Mouse (Mus musculus) ES-E14 (cell line): ENCODE results near the gene Becn1. TPM values are rescaled to one million over a fixed set of nuclear protein-coding genes. Genes with fewer than 3 reads are reported as not detected.

Source experiments
- DNase-seq: peaks from one replicate; pipeline ENCODE4 v3.0.0-alpha.2; 2013; ENCODE audit warnings: low read depth, low spot score
- H3K27ac ChIP-seq: 2 replicates; pipeline ENCODE4 v1.5.1; 2012; ENCODE audit warnings: low read depth, mild to moderate bottlenecking, low read length, moderate library complexity, mixed read lengths; ENCODE audit not compliant: poor library complexity, insufficient read depth, severe bottlenecking
- H3K36me3 ChIP-seq: 2 replicates; pipeline ENCODE4 v1.6.1; 2012; ENCODE audit warnings: mild to moderate bottlenecking, low read length, moderate library complexity, mixed read lengths; ENCODE audit not compliant: control insufficient read depth, poor library complexity, insufficient read depth, severe bottlenecking
- H3K4me1 ChIP-seq, 2 experiments: fragments of 150-350 bp in 1 of 2; sonication (generic) in 1 of 2; 2 replicates each; pipeline ENCODE4 v1.6.1; 2012; ENCODE audit warnings: low read length in 2 of 2, mild to moderate bottlenecking in 1 of 2, mixed read lengths in 1 of 2; ENCODE audit not compliant: control insufficient read depth in 2 of 2, insufficient read depth in 2 of 2, poor library complexity in 1 of 2
- H3K4me3 ChIP-seq, 2 experiments: fragments of 150-350 bp in 1 of 2; sonication (generic) in 1 of 2; 2 replicates each; pipeline ENCODE4 v1.5.1; 2012; ENCODE audit warnings: low read length in 2 of 2, low read depth in 1 of 2, mild to moderate bottlenecking in 1 of 2, mixed read lengths in 1 of 2; ENCODE audit not compliant: insufficient read depth in 1 of 2, poor library complexity in 1 of 2, severe bottlenecking in 1 of 2
- H3K9ac ChIP-seq: 2 replicates; pipeline ENCODE4 v1.6.1; 2012; ENCODE audit warnings: low read depth, mild to moderate bottlenecking, low read length, mixed read lengths; ENCODE audit not compliant: poor library complexity, insufficient read depth, severe bottlenecking
- H3K9me3 ChIP-seq: fragments of 150-350 bp; sonication (generic); 2 replicates; pipeline ENCODE4 v1.6.1; 2012; ENCODE audit warnings: low read depth, mild to moderate bottlenecking, low read length; ENCODE audit not compliant: control insufficient read depth, insufficient read depth
- CHD2 ChIP-seq: IDR thresholded peaks from 2 replicates; pipeline ENCODE4 v1.6.1; 2014; ENCODE audit warnings: mild to moderate bottlenecking, low read depth, low read length, inconsistent platforms
- HCFC1 ChIP-seq: IDR thresholded peaks from 2 replicates; pipeline ENCODE4 v1.6.1; 2012; ENCODE audit warnings: low read length, inconsistent platforms, borderline replicate concordance; ENCODE audit not compliant: insufficient read depth
- MAFK ChIP-seq: IDR thresholded peaks from 2 replicates; pipeline ENCODE4 v1.6.1; 2014; ENCODE audit warnings: mild to moderate bottlenecking, low read depth, low read length, inconsistent platforms; ENCODE audit not compliant: insufficient read depth
- ZC3H11A ChIP-seq: IDR thresholded peaks from 2 replicates; pipeline ENCODE4 v1.6.1; 2012; ENCODE audit warnings: low read depth, mild to moderate bottlenecking, inconsistent platforms, low read length, borderline replicate concordance
- ZNF384 ChIP-seq: IDR thresholded peaks from 2 replicates; pipeline ENCODE4 v1.6.1; 2012; ENCODE audit warnings: low read depth, low read length, inconsistent platforms
- in situ Hi-C, 2 experiments: fragments of 600-800 bp; cut with MboI; formaldehyde crosslinking; loops; one replicate each; pipeline ENCODE4 v1.15.1; 2025; ENCODE audit warnings: low sequenced_read_pairs in 2 of 2, inconsistent platforms in 1 of 2; ENCODE audit not compliant: unreplicated experiment in 2 of 2
- total RNA-seq: library from RNA; depleted of rRNA; stranded (reverse); fragments of 300-350 nt; gene quantifications from 2 replicates; pipeline ENCODE4 v1.2.3, GENCODE M21; 2012

The Becn1 gene
- total RNA-seq, 1 experiment = 89.2 TPM

DNA sequence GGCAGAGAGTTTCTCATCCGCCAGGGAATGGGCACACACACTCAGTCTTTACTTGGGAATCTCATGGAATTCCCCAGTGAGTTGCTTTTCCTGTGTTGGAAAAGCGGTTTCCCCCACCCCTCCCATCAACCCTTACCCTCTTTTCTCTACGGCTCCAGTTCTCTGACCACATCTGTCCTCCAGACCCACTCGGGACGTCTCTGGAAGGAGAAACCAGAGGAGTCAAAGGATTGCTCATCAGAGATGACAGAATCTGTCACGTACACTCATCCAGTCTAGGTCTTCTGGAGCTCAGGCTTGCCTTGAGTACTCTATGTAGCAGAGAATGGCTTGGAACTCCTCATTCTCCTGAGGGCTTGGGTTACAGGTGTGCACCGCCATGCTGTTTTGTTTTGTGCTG, 46.7 kb upstream of the Becn1 start:
- Histone ChIP-seq H3K9ac (no peak overlapping the region), H3K9me3 (no peaks in the 10 kb centered on the region), H3K27ac (no peak overlapping the region), H3K4me1 (0 out of 4 replicates have a peak, but pooled peaks cover 0 to 2% of the 10 kb centered on the region in 2 experiments), H3K36me3 (no peaks in the 10 kb centered on the region), H3K4me3 (no peak overlapping the region)
- DNase-seq = no peak
- TF ChIP-seq ZC3H11A (no peak), CHD2 (no peak), HCFC1 (no peak), ZNF384 (no peak), MAFK (no peak)
- in situ Hi-C loops = loop anchor here in 1 of 2 experiments (10.0 kb wide), 1 partner anchor 46 kb away; no protein-coding TSS in a partner anchor

DNA sequence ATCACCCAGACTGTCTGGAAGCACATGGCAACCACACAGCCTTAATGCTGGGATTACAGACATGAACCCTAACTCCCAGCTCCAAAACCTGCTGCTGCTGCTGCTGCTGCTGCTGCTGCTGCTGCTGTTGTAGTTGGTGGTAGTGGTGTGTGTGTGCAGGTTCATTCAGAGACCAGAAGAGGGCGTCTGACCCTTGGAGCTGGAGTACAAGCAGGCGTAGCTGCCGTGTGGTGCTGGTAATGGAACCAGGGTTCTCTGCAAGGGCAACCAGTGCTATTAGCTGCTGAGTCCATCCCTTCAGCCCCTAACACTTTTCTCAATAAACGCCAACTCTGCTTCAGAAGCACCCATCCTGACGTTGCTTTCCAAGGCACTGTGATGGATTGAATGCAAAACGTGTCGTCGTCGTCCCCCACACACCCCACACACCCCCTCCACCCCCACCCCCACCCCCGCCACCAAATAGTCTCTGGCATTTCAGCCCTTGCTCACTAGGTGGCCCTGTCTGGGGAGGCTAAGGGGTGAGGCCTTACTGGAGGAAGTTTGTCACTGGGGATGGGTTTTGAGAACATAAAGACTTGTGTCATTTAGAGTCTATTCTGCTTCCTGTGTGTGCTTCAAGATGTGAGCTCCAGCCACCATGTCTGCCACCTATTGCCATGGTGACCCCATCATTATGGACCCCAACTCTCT, 45.1 kb upstream of the Becn1 start:
- Histone ChIP-seq H3K4me1 (0 out of 4 replicates have a peak, but pooled peaks cover 0 to 2% of the 10 kb centered on the region in 2 experiments), H3K27ac (no peak overlapping the region), H3K36me3 (no peaks in the 10 kb centered on the region), H3K4me3 (peak overlapping the region in 1 of 2 experiments; percentile 11; a peak in 1 of 4 replicates), H3K9me3 (no peaks in the 10 kb centered on the region), H3K9ac (no peak overlapping the region)
- TF ChIP-seq HCFC1 (no peak), MAFK (no peak), ZNF384 (no peak), CHD2 (no peak), ZC3H11A (peak; percentile 21; the same call in 1 of the 2 replicates)
- in situ Hi-C loops = loop anchor here in 1 of 2 experiments (10.0 kb wide), 1 partner anchor 48 kb away; no protein-coding TSS in a partner anchor
- DNase-seq = peak; percentile 72

DNA sequence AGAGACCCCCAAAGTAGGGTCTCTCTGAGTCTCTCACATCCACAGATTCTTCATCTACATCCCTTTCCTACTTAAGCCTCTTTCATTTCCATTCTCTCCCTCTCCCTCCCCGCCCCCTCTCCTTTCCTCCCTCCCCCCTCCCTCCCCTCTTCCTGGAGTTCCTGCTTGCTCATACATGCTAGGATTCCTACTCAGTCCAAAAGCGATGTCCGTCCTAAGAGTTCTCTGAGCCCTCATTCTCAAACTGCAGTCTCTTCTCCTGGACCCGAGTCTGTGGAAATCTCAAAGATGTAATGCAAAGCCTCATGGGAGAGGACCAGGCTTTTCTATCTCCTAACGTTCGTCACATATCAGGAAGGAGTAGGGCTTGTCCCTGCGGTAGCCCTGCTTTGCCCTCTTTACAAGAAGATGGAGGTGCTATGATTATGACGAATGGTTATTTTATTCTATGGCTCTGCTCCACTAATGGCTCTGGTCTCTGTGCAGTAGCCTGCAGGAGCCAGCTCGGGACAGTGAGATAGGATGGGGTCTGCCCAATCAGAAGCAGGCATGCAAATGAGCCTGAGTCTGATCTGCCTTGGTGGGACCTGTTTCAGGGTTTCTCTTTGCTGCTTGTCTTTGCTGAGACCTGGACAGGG, 36.2 kb upstream of the Becn1 start:
- no peak for DNase-seq
- H3K9me3 ChIP-seq = no peaks in the 10 kb centered on the region
- no peak overlapping the region for H3K27ac ChIP-seq
- TF ChIP-seq MAFK (no peak), HCFC1 (no peak), ZNF384 (no peak), ZC3H11A (no peak), CHD2 (no peak)
- peak overlapping the region; percentile 14; the same call in 1 of the 2 replicates for H3K9ac ChIP-seq
- H3K4me3 ChIP-seq = peak overlapping the region; percentile 7 to 55
- H3K4me1 ChIP-seq = peaks cover 2 to 22% of the 10 kb centered on the region in 2 experiments; a peak in 2 of 4 replicates
- H3K36me3 ChIP-seq = no peaks in the 10 kb centered on the region
- in situ Hi-C loops = no loop called here

- Histone ChIP-seq H3K36me3 (no peaks in the 10 kb centered on the region), H3K9ac (no peak overlapping the region; the same call in 1 of the 2 replicates), H3K4me3 (no peak overlapping the region), H3K9me3 (no peaks in the 10 kb centered on the region), H3K4me1 (peaks cover 2 to 26% of the 10 kb centered on the region in 2 experiments; a peak in 2 of 4 replicates), H3K27ac (peak overlapping the region; percentile 1; the same call in 1 of the 2 replicates)
- DNase-seq = no peak
- TF ChIP-seq ZC3H11A (no peak), ZNF384 (no peak), CHD2 (no peak), HCFC1 (no peak), MAFK (no peak)
- in situ Hi-C loops = no loop called here
Measured at GRCm38 (mm10) chr11:101335685-101336084, 33.6 kb upstream of the Becn1 start.
